Mouse (Mus musculus): ENCODE results near the gene Cdt1. TPM values are rescaled to one million over a fixed set of nuclear protein-coding genes. Genes with fewer than 3 reads are reported as not detected.
A peak's percentile ranks its signal among the peaks of the same experiment; 100 is the strongest.

The Cdt1 gene
- polyA plus RNA-seq, 1 experiment from 2014 or later: 29.0 TPM

DNA sequence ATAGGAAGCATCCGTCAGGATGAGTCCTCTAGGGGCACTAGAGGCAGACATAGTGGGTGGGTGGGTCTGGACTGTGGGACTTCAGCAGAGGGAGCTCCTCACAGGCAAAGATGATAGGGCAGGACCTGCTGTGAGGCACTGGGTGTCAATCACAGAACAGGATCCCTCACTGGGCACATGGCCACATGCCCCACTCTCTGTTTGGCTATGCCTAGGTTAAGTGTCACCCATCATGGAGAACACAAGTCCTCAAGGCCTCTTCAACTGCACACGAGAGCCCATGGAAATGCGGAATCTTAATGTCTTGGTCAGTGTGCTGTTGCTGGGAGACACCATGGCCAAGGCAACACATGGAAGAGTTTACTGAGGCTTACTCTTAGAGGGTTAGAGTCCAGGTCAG, 39.9 kb upstream of the Cdt1 start:
- H3K27ac ChIP-seq (ENCODE audit: low read length): no peak overlapping the region
- WGBS: 91% methylated on average over 3 of the region's 3 CpGs
- no peak overlapping the region for H3K4me2 ChIP-seq (ENCODE audit: low read depth, low read length)
- no peak for ATAC-seq (replicated peaks; ENCODE audit: extremely low read depth, insufficient read depth, low FRiP score)
- H3K4me3 ChIP-seq (ENCODE audit: low read length): no peak overlapping the region
- no peaks in the 10 kb centered on the region for H3K36me3 ChIP-seq (ENCODE audit: control insufficient read depth, insufficient read depth)
- no peaks in the 10 kb centered on the region for H3K27me3 ChIP-seq (ENCODE audit: control insufficient read depth, insufficient read depth, low read length)
- H3K9me3 ChIP-seq (replicated peaks; ENCODE audit: control insufficient read depth, low read length): no peaks in the 10 kb centered on the region
- H3K9ac ChIP-seq (ENCODE audit: low read length): no peak overlapping the region
- peaks cover 53% of the 10 kb centered on the region for H3K4me1 ChIP-seq (ENCODE audit: control insufficient read depth, insufficient read depth, low read length)

DNA sequence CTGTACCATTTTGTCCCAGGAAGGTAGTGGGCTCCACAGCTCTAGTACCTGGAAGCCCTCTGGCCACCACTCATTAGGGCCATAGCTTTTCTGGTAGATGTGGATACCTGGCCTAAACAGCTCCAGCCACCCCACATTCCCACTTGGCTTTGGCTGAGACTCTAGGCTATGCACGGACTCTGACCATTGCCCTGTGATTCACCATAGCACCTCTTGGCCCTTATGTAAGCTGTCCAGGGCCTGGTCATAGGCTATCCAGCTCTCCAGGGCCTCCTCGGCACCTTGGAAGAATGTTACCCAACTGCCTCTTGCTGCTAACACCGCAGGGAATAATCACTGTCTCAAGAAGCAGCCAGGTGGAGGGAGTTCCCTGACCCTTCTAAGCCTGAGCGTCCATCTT, 38.7 kb upstream of the Cdt1 start:
- no peaks in the 10 kb centered on the region for H3K36me3 ChIP-seq (ENCODE audit: control insufficient read depth, insufficient read depth)
- H3K9ac ChIP-seq (ENCODE audit: low read length): no peak overlapping the region
- H3K27ac ChIP-seq (ENCODE audit: low read length): no peak overlapping the region
- no peaks in the 10 kb centered on the region for H3K9me3 ChIP-seq (replicated peaks; ENCODE audit: control insufficient read depth, low read length)
- 88% methylated on average over 4 of the region's 4 CpGs for WGBS
- H3K4me3 ChIP-seq (ENCODE audit: low read length): no peak overlapping the region
- H3K4me2 ChIP-seq (ENCODE audit: low read depth, low read length): no peak overlapping the region
- no peak for ATAC-seq (replicated peaks; ENCODE audit: extremely low read depth, insufficient read depth, low FRiP score)
- H3K27me3 ChIP-seq (ENCODE audit: control insufficient read depth, insufficient read depth, low read length): no peaks in the 10 kb centered on the region
- peaks cover 41% of the 10 kb centered on the region for H3K4me1 ChIP-seq (ENCODE audit: control insufficient read depth, insufficient read depth, low read length)

DNA sequence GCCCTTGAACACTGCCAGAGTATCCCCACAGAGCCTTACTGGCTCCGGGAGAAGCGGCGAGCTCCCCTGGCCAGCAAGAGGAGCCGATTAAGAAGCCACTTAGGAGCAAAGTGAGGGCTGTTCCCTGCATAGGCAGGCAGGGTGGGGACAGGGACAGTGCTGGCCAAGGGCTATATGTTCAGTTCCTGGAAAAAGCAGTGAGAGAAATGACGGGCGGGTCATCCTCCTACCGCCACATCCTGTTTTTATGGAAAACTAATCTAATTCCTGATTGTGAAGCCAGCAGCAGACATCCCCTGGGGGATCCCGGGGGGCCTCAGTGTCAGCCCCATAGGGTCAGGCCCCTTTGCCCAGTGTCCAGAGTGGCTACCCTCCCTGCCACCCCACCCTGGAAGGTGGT, 36.5 kb upstream of the Cdt1 start:
- Histone ChIP-seq H3K36me3 (ENCODE audit: control insufficient read depth, insufficient read depth) (no peaks in the 10 kb centered on the region), H3K27ac (ENCODE audit: low read length) (peak overlapping the region; percentile 79), H3K4me2 (ENCODE audit: low read depth, low read length) (peak overlapping the region; percentile 14; the same call in 1 of the 2 replicates), H3K9me3 (replicated peaks; ENCODE audit: control insufficient read depth, low read length) (no peaks in the 10 kb centered on the region), H3K4me3 (ENCODE audit: low read length) (no peak overlapping the region), H3K27me3 (ENCODE audit: control insufficient read depth, insufficient read depth, low read length) (no peaks in the 10 kb centered on the region), H3K9ac (ENCODE audit: low read length) (peak overlapping the region; percentile 51; the same call in 1 of the 2 replicates), H3K4me1 (ENCODE audit: control insufficient read depth, insufficient read depth, low read length) (peaks cover 22% of the 10 kb centered on the region)
- ATAC-seq (replicated peaks; ENCODE audit: extremely low read depth, insufficient read depth, low FRiP score): peak; percentile 45
- WGBS: 54% methylated on average over 8 of the region's 8 CpGs

DNA sequence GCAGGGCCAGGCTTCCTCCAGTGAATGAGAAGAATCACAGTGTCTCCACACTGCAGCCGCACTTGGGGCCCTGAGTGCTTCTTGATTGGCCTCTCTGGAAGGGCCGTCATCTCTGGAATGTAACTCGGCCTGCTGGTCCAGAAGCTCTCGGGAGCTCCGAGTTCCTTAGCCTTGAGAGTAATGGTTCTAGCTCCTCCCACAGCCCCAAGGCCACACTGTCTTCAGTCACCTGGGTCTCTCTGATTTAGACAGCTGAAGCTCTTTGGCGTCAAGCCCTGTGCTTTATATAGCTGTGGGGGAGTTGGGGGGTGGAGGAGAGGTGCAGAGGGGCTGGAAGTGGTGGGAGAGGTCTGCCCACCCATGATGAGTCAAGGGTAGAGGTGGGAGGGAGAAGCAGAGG, 30.8 kb upstream of the Cdt1 start:
- Histone ChIP-seq H3K36me3 (ENCODE audit: control insufficient read depth, insufficient read depth) (no peaks in the 10 kb centered on the region), H3K4me3 (ENCODE audit: low read length) (no peak overlapping the region), H3K27ac (ENCODE audit: low read length) (peak overlapping the region; percentile 66), H3K4me1 (ENCODE audit: control insufficient read depth, insufficient read depth, low read length) (peaks cover 19% of the 10 kb centered on the region), H3K4me2 (ENCODE audit: low read depth, low read length) (0 out of 2 replicates have a peak overlapping the region, but pooled peaks have one; percentile 4), H3K27me3 (ENCODE audit: control insufficient read depth, insufficient read depth, low read length) (no peaks in the 10 kb centered on the region), H3K9ac (ENCODE audit: low read length) (peak overlapping the region; percentile 52; the same call in 1 of the 2 replicates), H3K9me3 (replicated peaks; ENCODE audit: control insufficient read depth, low read length) (0 out of 2 replicates have a peak, but pooled peaks cover 2% of the 10 kb centered on the region)
- ATAC-seq (replicated peaks; ENCODE audit: extremely low read depth, insufficient read depth, low FRiP score): peak; percentile 53
- 17% methylated on average over 6 of the region's 6 CpGs for WGBS

DNA sequence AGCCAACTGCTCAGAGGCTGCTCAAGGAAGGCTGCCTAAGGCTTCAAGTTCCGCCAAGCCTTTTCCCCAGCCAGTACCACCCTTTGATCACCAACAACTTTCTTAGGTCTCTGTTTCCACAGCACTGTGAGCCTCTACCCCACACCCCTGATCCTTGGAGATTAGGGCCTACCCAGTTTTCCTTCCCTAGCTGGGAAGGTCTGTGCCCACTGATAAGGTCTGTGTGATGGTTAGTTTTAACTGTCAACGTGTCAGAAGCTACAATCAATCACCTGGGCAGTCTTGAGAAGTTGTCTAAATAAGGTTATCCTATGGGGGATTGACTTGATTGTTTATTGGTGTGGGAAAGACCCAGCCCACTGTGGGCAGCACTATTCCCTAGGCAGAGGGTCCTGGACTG, 30.0 kb upstream of the Cdt1 start:
- peaks cover 19% of the 10 kb centered on the region for H3K4me1 ChIP-seq (ENCODE audit: control insufficient read depth, insufficient read depth, low read length)
- no peak overlapping the region for H3K9ac ChIP-seq (ENCODE audit: low read length)
- no peaks in the 10 kb centered on the region for H3K27me3 ChIP-seq (ENCODE audit: control insufficient read depth, insufficient read depth, low read length)
- no peaks in the 10 kb centered on the region for H3K36me3 ChIP-seq (ENCODE audit: control insufficient read depth, insufficient read depth)
- H3K27ac ChIP-seq (ENCODE audit: low read length): peak overlapping the region; percentile 66; the same call in 1 of the 2 replicates
- 0 out of 2 replicates have a peak, but pooled peaks cover 2% of the 10 kb centered on the region for H3K9me3 ChIP-seq (replicated peaks; ENCODE audit: control insufficient read depth, low read length)
- H3K4me3 ChIP-seq (ENCODE audit: low read length): no peak overlapping the region
- ATAC-seq (replicated peaks; ENCODE audit: extremely low read depth, insufficient read depth, low FRiP score): no peak
- no peak overlapping the region for H3K4me2 ChIP-seq (ENCODE audit: low read depth, low read length)
- 61% methylated on average over 2 of the region's 2 CpGs for WGBS

GRCm38 (mm10) chr8:122538310-122539076, 29.3 kb upstream of the Cdt1 start:
- no peaks in the 10 kb centered on the region for H3K27me3 ChIP-seq (ENCODE audit: control insufficient read depth, insufficient read depth, low read length)
- H3K27ac ChIP-seq (ENCODE audit: low read length): no peak overlapping the region
- no peaks in the 10 kb centered on the region for H3K36me3 ChIP-seq (ENCODE audit: control insufficient read depth, insufficient read depth)
- no peak for ATAC-seq (replicated peaks; ENCODE audit: extremely low read depth, insufficient read depth, low FRiP score)
- H3K4me3 ChIP-seq (ENCODE audit: low read length): no peak overlapping the region
- 83% methylated on average over 9 of the region's 9 CpGs for WGBS
- no peak overlapping the region for H3K9ac ChIP-seq (ENCODE audit: low read length)
- H3K9me3 ChIP-seq (replicated peaks; ENCODE audit: control insufficient read depth, low read length): 0 out of 2 replicates have a peak, but pooled peaks cover 2% of the 10 kb centered on the region
- no peak overlapping the region for H3K4me2 ChIP-seq (ENCODE audit: low read depth, low read length)
- H3K4me1 ChIP-seq (ENCODE audit: control insufficient read depth, insufficient read depth, low read length): peaks cover 19% of the 10 kb centered on the region

DNA sequence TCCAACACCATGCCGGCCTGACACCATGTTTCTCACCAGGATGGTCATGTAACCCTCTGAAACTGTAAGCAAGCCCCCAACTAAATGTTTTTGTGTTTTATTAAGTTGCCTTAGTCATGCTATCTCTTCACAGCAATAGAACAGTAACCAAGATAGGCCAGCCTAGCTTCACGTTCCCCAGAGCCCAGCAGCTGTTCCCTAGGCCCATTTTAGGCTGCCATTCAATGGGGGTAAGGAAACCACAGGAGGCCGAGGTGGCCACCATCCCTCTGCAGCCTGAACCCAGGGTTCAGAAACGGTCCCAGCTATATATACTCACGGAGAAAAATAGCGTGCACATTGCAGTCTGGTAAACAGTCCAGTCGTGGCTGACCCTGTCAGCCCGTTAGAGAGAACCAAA, 23.7 kb upstream of the Cdt1 start:
- 84% methylated on average over 8 of the region's 8 CpGs for WGBS
- Histone ChIP-seq H3K9ac (ENCODE audit: low read length) (no peak overlapping the region), H3K27me3 (ENCODE audit: control insufficient read depth, insufficient read depth, low read length) (no peaks in the 10 kb centered on the region), H3K36me3 (ENCODE audit: control insufficient read depth, insufficient read depth) (no peaks in the 10 kb centered on the region), H3K9me3 (replicated peaks; ENCODE audit: control insufficient read depth, low read length) (no peaks in the 10 kb centered on the region), H3K4me1 (ENCODE audit: control insufficient read depth, insufficient read depth, low read length) (peaks cover 34% of the 10 kb centered on the region), H3K4me3 (ENCODE audit: low read length) (no peak overlapping the region), H3K27ac (ENCODE audit: low read length) (no peak overlapping the region), H3K4me2 (ENCODE audit: low read depth, low read length) (no peak overlapping the region)
- no peak for ATAC-seq (replicated peaks; ENCODE audit: extremely low read depth, insufficient read depth, low FRiP score)

DNA sequence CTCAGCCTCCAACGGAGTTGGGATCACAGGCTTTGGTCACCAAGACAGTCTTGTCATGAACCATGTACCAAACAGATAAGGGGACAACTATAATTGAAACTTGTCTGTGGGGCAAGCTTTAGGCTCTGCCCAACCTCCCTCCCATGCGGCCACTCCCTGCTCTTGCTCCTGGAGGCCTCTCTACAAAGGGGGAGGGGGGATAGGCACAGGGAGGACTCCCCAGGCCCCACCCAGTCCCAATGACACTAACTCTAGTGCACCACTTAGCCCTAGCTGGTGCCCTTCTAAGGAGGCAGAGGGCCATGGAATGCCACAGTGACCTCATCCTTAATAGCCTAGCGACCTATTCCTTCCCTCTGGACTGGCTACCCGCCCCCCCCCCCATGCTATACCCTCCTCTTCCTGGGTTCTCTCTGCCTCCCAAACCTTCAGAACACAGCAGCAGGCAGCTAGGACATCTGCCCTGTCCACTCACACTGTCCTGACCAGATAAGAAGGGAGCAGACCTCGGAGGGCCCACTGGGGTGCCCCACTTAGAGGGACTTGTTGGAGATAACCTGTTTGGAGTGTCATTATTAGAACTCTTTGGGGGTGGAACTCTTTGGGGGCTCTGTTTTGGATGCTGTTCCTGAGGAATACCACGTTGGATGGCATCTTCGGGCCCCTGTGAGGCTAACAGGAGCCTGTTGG, 21.6 kb upstream of the Cdt1 start:
- H3K27me3 ChIP-seq (ENCODE audit: control insufficient read depth, insufficient read depth, low read length): no peaks in the 10 kb centered on the region
- H3K9ac ChIP-seq (ENCODE audit: low read length): peak overlapping the region; percentile 63
- no peak overlapping the region; the same call in 1 of the 2 replicates for H3K4me2 ChIP-seq (ENCODE audit: low read depth, low read length)
- H3K4me1 ChIP-seq (ENCODE audit: control insufficient read depth, insufficient read depth, low read length): peaks cover 36% of the 10 kb centered on the region
- H3K27ac ChIP-seq (ENCODE audit: low read length): peak overlapping the region; percentile 78
- H3K4me3 ChIP-seq (ENCODE audit: low read length): no peak overlapping the region
- no peaks in the 10 kb centered on the region for H3K9me3 ChIP-seq (replicated peaks; ENCODE audit: control insufficient read depth, low read length)
- WGBS: 56% methylated on average over 7 of the region's 7 CpGs
- no peaks in the 10 kb centered on the region for H3K36me3 ChIP-seq (ENCODE audit: control insufficient read depth, insufficient read depth)
- no peak for ATAC-seq (replicated peaks; ENCODE audit: extremely low read depth, insufficient read depth, low FRiP score)
